Mouse (Mus musculus) heart, postnatal 25 days (tissue): Measurements from ENCODE around the gene Ptma. TPM values are rescaled to one million over a fixed set of nuclear protein-coding genes. Genes with fewer than 3 reads are reported as not detected.
"Not testable (repeated sequence)": the region's sequence is repeated elsewhere in the genome, so short reads cannot be mapped to it uniquely, and the experiment has no call there.

ENCODE experiments used
- DNase-seq: peaks from one replicate; pipeline ENCODE4 v3.0.0; 2022; ENCODE audit warnings: low spot score
- intact Hi-C: fragments of 180-260 bp; cut with DNase I; formaldehyde crosslinking; loops from one replicate; pipeline ENCODE4 v1.15.1; 2025
- total RNA-seq, 2 experiments: library from RNA; stranded (reverse); gene quantifications; 2 replicates each; pipeline ENCODE4 v1.2.3; 2021

Gene Ptma
- total RNA-seq, 2 experiments from 2014 or later, result 231 to 265 TPM

DNA sequence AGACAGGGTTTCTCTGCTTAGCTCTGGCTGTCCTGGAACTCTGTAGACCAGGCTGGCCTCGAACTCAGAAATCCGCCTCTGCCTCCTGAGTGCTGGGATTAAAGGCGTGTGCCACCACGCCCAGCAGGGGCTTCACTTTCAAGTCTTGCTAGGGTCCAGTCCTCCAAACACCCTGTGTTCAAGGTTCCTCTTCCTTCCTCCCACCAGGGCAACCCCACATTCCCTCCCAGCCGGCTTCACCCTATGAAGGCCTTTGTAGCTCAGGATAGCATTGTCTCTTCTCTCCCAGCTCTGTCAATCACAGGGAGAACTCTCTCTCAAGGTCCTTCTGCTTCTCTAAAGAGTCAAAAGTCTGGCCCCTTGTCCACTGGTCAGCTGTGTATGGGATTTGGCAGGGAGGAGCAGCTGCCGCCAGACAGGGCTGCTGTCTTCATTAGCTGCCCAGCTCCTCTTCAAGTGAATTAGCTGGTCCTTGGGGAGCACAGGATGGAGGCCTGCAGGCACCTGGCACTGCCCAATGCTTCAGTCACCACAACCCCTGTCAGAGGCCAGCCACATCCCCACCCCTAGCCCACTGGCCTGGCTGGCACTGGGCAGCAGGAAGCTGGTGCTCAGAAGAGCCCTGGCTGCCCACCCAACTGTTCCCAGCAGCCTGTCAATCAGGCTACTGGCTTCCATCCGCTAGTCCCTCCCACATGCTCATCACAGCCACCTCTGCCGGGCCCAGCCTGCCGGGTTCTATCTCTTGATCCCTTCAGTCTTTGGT lies 15.7 kb upstream of the Ptma start:
- DNase-seq, result no peak
- intact Hi-C loops, result no loop called here

- no peak for DNase-seq
- intact Hi-C loops, result no loop called here
Measured at GRCm38 (mm10) chr1:86512154-86512720, 14.3 kb upstream of the Ptma start.

DNA sequence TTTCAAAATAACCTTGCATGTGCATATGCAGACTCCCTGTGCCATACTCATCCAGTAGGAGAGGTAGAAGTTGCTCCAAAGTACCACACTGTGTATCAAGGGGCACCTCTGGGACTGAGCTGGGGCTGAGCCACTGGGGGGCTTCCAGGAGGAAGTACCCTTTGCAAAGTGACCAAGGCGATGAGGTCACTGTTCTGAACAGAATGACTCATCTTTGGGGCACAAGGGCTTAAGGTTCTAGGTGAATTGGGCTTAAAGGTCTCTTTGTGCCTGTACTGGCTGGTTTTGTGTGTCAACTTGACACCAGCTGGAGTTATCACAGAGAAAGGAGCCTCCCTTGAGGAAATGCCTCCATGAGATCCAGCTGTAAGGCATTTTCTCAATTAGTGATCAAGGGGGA lies 13.5 kb upstream of the Ptma start:
- intact Hi-C loops, DNase-seq: not testable (repeated sequence)

- intact Hi-C loops, result loop anchor here (2.0 kb wide), 1 partner anchor 21 kb away; no protein-coding TSS in a partner anchor
- DNase-seq, result no peak
Measured at GRCm38 (mm10) chr1:86515715-86516410, 10.7 kb upstream of the Ptma start.

GRCm38 (mm10) chr1:86517076-86517475 lies 9.4 kb upstream of the Ptma start:
- intact Hi-C loops, result loop anchor here (2.0 kb wide), 1 partner anchor 20 kb away; no protein-coding TSS in a partner anchor
- no peak for DNase-seq

DNA sequence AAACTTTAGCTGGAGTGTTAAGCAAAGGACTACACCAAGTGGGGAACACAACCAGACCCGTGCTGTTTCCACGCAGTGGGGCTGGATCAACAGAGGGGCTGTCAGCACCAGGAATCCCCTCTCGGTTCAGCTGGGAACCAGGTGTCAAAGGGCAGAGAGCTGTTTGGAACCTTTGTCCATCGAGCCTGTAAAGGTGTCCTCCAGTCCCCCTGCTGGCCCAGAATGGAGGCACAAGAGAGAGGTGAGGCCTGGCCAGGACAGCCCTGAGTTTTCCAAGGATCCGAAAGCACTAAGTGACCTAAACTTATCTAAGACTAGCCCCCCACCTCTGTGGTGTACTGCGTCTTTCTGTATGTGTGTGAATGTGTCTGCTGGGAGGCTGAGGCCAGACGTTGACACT lies 6.2 kb upstream of the Ptma start:
- DNase-seq, result no peak
- intact Hi-C loops, result no loop called here

GRCm38 (mm10) chr1:86522286-86522871 lies 4.1 kb upstream of the Ptma start:
- intact Hi-C loops, result no loop called here
- peak; percentile 47 for DNase-seq

DNA sequence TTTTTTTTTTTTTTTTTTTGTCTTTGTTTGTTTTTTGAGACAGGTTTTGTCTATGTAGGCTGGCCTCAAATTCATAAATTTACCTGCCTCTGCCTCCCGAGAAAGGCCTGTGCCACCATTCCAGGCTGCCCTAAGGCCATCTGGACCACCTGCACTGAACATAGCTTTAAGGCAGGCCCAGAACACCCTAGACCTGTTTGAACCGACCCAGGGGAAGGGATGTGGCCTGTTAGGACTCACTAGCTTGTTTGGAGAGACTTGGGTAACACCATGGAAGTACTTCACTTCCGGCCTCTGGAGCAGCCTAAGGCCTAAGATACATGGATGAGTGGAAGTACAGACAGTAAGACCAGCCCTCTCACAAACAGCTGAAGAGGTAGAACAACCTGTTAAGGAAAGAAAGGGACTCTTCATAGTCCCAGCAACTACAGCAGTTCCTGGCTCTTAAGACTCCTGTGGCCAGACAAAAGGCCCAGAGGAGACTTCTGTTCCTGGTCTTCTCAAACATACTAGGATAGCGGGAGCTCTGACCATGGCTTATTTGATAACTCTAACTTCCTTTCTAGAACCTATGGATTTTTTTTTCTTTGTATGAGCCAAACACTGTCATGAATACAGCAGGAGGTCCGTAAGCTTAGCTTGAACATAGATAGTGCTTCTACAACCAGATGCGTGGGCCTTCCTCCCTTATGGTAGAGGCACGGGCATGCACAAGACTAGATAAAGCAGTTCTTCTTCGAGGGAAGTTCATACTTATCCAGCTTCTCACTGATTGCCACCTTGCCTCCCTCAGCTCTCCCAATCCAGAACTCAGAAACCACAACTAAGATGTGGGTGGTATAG lies 2.5 kb upstream of the Ptma start:
- no peak for DNase-seq

GRCm38 (mm10) chr1:86524619-86525498 lies 1.7 kb upstream of the Ptma start:
- DNase-seq, result peak; percentile 99
- intact Hi-C loops, result loop anchor here (1.0 to 5.0 kb wide), 2 partner anchors 38 to 53 kb away; no protein-coding TSS in a partner anchor

More for the DNA sequence above, 2.5 kb upstream of the Ptma start:
- intact Hi-C loops, result no loop called here

DNA sequence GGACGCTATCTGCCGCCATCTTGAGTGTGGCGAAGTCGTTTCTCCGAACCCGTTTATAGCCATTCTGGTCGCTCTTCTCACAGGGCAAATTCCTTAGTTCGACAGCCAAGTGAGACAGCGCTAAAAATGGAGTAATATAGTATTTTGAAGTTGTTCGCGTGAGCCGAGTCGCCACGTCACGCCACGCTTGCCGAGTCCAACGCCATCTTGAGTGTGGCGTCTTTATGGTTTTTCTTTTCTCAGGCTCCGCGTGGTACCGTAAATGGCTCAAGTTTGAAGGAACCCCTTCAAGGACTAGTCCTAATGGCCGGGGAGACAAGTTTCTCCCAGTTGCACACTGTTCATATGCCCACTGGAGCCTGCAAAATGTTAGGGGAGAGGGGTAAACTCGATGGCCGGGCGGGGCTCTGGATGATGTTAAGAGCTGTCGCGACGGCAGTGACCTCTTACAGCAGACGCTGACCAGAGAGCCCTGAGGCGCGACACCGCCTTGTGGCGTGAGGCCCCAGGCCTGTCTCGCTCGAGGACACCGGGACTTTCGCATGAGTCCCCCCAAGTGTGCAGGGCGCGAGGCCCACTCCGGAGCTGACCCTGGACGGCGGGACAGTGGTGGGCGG lies 919 bp upstream of the Ptma start:
- intact Hi-C loops, result loop anchor here (1.0 to 5.0 kb wide), 2 partner anchors 38 to 53 kb away; no protein-coding TSS in a partner anchor
- peak; percentile 62 for DNase-seq

GRCm38 (mm10) chr1:86526789-86527598 lies 468 bp downstream of the Ptma start:
- peak; percentile 36 for DNase-seq
- intact Hi-C loops, result loop anchor here (5.0 kb wide), 1 partner anchor 55 kb away; no protein-coding TSS in a partner anchor

GRCm38 (mm10) chr1:86527599-86528486 lies 1.3 kb downstream of the Ptma start:
- DNase-seq, result peak; percentile 82
- intact Hi-C loops, result loop anchor here (5.0 kb wide), 1 partner anchor 56 kb away; no protein-coding TSS in a partner anchor

DNA sequence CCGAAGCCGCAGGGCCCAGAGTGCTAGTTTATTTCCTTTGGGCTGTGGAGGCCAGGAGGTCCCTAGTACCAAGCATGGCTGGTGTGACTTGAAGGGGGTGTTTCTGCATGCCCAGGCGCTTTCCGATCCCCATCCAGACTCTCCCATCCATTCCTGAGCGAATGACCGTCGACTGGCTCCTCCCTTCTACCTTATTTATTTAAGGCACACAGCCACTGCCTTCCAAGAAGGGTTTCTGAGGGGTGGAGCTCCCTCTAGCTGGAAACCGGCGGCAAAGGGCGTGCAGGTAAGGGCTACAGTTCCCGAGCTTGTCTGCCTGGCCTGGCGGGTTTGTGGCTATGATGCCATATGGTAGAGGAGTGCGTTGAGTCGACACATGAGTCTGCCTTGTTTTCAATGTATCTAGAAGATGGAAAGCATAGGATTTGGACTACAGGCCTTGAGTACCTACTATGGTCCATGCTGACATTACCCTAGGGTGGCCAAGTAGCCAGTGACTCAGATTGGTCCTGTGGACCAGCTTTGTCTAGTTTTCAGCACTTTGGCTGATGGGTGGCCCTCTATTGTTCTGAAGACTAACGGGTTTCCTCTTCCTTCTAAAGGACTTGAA lies 2.1 kb downstream of the Ptma start:
- intact Hi-C loops, result loop anchor here (5.0 kb wide), 1 partner anchor 56 kb away; no protein-coding TSS in a partner anchor
- no peak for DNase-seq

DNA sequence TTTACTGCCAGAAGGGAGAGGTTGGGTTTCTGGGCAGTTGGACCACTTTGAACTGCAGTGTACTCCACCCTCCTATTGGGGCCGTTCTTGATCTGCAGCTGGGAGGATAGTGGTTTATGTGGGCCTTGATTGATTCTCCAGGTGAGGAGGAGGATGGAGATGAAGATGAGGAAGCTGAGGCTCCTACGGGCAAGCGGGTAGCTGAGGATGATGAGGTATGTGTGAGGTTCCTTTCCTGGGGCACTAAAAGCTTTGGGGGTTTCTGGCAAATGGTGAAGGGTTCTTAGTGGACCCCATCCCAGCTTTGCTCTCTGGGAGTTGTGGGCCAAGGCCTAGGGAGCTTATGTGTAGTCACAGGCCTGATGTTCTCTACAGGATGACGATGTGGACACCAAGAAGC lies 3.1 kb downstream of the Ptma start:
- no peak for DNase-seq
- intact Hi-C loops, result loop anchor here (5.0 kb wide), 1 partner anchor 57 kb away; no protein-coding TSS in a partner anchor

DNA sequence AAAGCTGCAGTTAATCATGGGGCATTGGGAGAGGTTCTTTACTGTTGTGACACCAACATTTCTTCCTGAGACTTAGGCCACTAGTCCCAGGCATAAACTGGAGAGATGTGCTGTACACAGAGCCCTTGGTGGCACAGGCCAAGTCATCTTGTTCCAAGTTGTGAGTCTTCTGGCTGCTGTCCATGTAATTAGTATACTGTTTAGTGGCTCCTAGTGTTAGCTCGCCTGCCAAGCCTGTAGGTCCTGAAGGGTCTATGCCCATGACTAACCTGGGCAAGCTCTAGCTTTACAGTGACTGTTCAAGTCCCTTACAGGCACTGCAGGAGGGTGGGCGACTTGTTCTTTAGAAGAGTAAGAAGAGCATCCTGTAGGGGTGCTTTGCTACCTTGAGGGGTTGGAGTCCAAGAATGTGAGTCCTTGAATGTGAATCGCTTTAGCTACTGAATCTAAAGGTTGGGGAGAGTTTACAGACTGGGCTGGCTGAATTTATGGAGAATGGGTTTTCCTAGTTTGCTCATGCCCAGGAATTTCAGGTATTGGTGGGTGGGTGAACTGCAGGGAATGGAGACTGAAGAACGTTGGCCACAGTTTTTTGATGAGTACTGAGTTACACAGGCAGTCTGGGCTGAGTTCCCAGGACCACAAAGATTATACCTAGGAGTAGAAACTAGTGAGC lies 4.5 kb downstream of the Ptma start:
- intact Hi-C loops, result loop anchor here (5.0 kb wide), 1 partner anchor 154 kb away; no protein-coding TSS in a partner anchor
- DNase-seq, result no peak
